Mouse (Mus musculus) liver, embryonic 13.5 days (tissue): ENCODE measurements at regions not wholly inside any gene's neighbourhood (a gene's known extent, or its start where the extent isn't known, plus 50 kb on each side); places are given as distances from the start of the nearest gene placed in this dataset.
"Not testable (repeated sequence)": the region's sequence is repeated elsewhere in the genome, so short reads cannot be mapped to it uniquely, and the experiment has no call there.

ENCODE experiments used
- ATAC-seq: fragments of 200-750 bp; cut with Nextera tagmentation; 2 replicates; pipeline ENCODE4 v1.8.0; 2017; ENCODE audit warnings: low read depth, mild to moderate bottlenecking, moderate number of reproducible peaks, moderate library complexity
- DNase-seq: peaks from one replicate; pipeline ENCODE4 v3.0.0; 2022
- H3K27ac ChIP-seq: fragments of 300-500 bp; sonication (generic); 2 replicates; pipeline ENCODE4 v1.5.1; 2015; ENCODE audit warnings: moderate library complexity, mild to moderate bottlenecking, inconsistent platforms
- H3K27me3 ChIP-seq: fragments of 300-500 bp; sonication (generic); 2 replicates; pipeline ENCODE4 v1.6.1; 2015; ENCODE audit warnings: mild to moderate bottlenecking, inconsistent platforms
- H3K36me3 ChIP-seq: fragments of 300-500 bp; sonication (generic); 2 replicates; pipeline ENCODE4 v1.6.1; 2015; ENCODE audit warnings: mild to moderate bottlenecking, inconsistent platforms
- H3K4me1 ChIP-seq: fragments of 300-500 bp; sonication (generic); replicated peaks from 2 replicates; pipeline ENCODE4 v1.6.1; 2015; ENCODE audit warnings: inconsistent platforms
- H3K4me2 ChIP-seq: fragments of 300-500 bp; sonication (generic); 2 replicates; pipeline ENCODE4 v1.6.1; 2015; ENCODE audit warnings: inconsistent platforms, mild to moderate bottlenecking, moderate library complexity
- H3K4me3 ChIP-seq: fragments of 300-500 bp; sonication (generic); replicated peaks from 2 replicates; pipeline ENCODE4 v1.5.1; 2015; ENCODE audit warnings: mild to moderate bottlenecking, inconsistent platforms
- H3K9ac ChIP-seq: fragments of 300-500 bp; sonication (generic); 2 replicates; pipeline ENCODE4 v1.6.1; 2015; ENCODE audit warnings: mild to moderate bottlenecking, inconsistent platforms
- H3K9me3 ChIP-seq: fragments of 300-500 bp; sonication (generic); replicated peaks from 2 replicates; pipeline ENCODE4 v1.6.1; 2016; ENCODE audit warnings: inconsistent platforms
- WGBS: fragments of 180-500 bp; shearing (Covaris S2); methylation state at CpG from one replicate; pipeline ENCODE4 v1.1.7; 2015; ENCODE audit not compliant: insufficient replicate concordance; 5-methylcytosine and 5-hydroxymethylcytosine counted together

GRCm38 (mm10) chr3:8035091-8035729 lies 1415.0 kb upstream of the 1700008P02Rik start:
- Histone ChIP-seq H3K4me1 (no peaks in the 10 kb centered on the region), H3K27ac (no peak overlapping the region), H3K4me2 (no peak overlapping the region), H3K4me3 (no peak overlapping the region), H3K27me3 (no peaks in the 10 kb centered on the region), H3K9ac (no peak overlapping the region), H3K36me3 (no peaks in the 10 kb centered on the region), H3K9me3 (no peaks in the 10 kb centered on the region)
- ATAC-seq (no peak), DNase-seq (no peak)
- 67% methylated on average over 14 of the region's 14 CpGs for WGBS

GRCm38 (mm10) chr3:8026325-8027017 lies 1406.2 kb upstream of the 1700008P02Rik start:
- Histone ChIP-seq H3K27me3 (no peaks in the 10 kb centered on the region), H3K27ac (no peak overlapping the region), H3K4me3 (no peak overlapping the region), H3K4me2 (no peak overlapping the region), H3K9me3 (no peaks in the 10 kb centered on the region), H3K4me1 (no peaks in the 10 kb centered on the region), H3K36me3 (no peaks in the 10 kb centered on the region), H3K9ac (no peak overlapping the region)
- ATAC-seq: no peak
- DNase-seq: no peak
- 65% methylated on average over 4 of the region's 4 CpGs for WGBS

GRCm38 (mm10) chr3:8022654-8023053 lies 1402.4 kb upstream of the 1700008P02Rik start:
- Histone ChIP-seq H3K4me2 (no peak overlapping the region), H3K27me3 (no peaks in the 10 kb centered on the region), H3K27ac (no peak overlapping the region), H3K36me3 (no peaks in the 10 kb centered on the region), H3K4me1 (no peaks in the 10 kb centered on the region), H3K9ac (no peak overlapping the region), H3K4me3 (no peak overlapping the region), H3K9me3 (no peaks in the 10 kb centered on the region)
- DNase-seq (no peak), ATAC-seq (no peak)
- 72% methylated on average over 10 of the region's 10 CpGs for WGBS

- Histone ChIP-seq H3K4me2 (no peak overlapping the region), H3K9me3 (no peaks in the 10 kb centered on the region), H3K36me3 (no peaks in the 10 kb centered on the region), H3K27me3 (no peaks in the 10 kb centered on the region), H3K4me1 (no peaks in the 10 kb centered on the region), H3K9ac (no peak overlapping the region), H3K27ac (no peak overlapping the region), H3K4me3 (no peak overlapping the region)
- no peak for DNase-seq
- no peak for ATAC-seq
- 60% methylated on average over 3 of the region's 3 CpGs for WGBS
Measured at GRCm38 (mm10) chr3:8017489-8017888, 1397.2 kb upstream of the 1700008P02Rik start.

- Histone ChIP-seq H3K27ac (no peak overlapping the region), H3K27me3 (no peaks in the 10 kb centered on the region), H3K4me1 (no peaks in the 10 kb centered on the region), H3K9ac (no peak overlapping the region), H3K9me3 (no peaks in the 10 kb centered on the region), H3K4me3 (no peak overlapping the region), H3K36me3 (no peaks in the 10 kb centered on the region), H3K4me2 (no peak overlapping the region)
- DNase-seq (no peak), ATAC-seq (no peak)
Measured at GRCm38 (mm10) chr3:8016945-8017344, 1396.7 kb upstream of the 1700008P02Rik start.

- no peak for ATAC-seq
- 63% methylated on average over 4 of the region's 4 CpGs for WGBS
- H3K4me3 ChIP-seq: no peak overlapping the region
- H3K4me1 ChIP-seq: no peaks in the 10 kb centered on the region
- no peak overlapping the region for H3K4me2 ChIP-seq
- DNase-seq: no peak
- H3K27me3 ChIP-seq: no peaks in the 10 kb centered on the region
- no peaks in the 10 kb centered on the region for H3K9me3 ChIP-seq
- no peak overlapping the region for H3K9ac ChIP-seq
- H3K27ac ChIP-seq: no peak overlapping the region
- no peaks in the 10 kb centered on the region for H3K36me3 ChIP-seq
Measured at GRCm38 (mm10) chr3:8009966-8010365, 1389.7 kb upstream of the 1700008P02Rik start.

- Histone ChIP-seq H3K27me3 (no peaks in the 10 kb centered on the region), H3K36me3 (no peaks in the 10 kb centered on the region), H3K4me1 (no peaks in the 10 kb centered on the region), H3K9ac (no peak overlapping the region), H3K4me3 (no peak overlapping the region), H3K9me3 (no peaks in the 10 kb centered on the region), H3K27ac (no peak overlapping the region), H3K4me2 (no peak overlapping the region)
- DNase-seq (no peak), ATAC-seq (no peak)
- 57% methylated on average over 10 of the region's 10 CpGs for WGBS
Measured at GRCm38 (mm10) chr3:8006708-8007395, 1386.6 kb upstream of the 1700008P02Rik start.

GRCm38 (mm10) chr3:8006273-8006672 lies 1386.0 kb upstream of the 1700008P02Rik start:
- Histone ChIP-seq H3K4me3 (no peak overlapping the region), H3K9ac (no peak overlapping the region), H3K27me3 (no peaks in the 10 kb centered on the region), H3K27ac (no peak overlapping the region), H3K9me3 (no peaks in the 10 kb centered on the region), H3K4me2 (no peak overlapping the region), H3K4me1 (no peaks in the 10 kb centered on the region), H3K36me3 (no peaks in the 10 kb centered on the region)
- ATAC-seq (no peak), DNase-seq (no peak)
- 66% methylated on average over 5 of the region's 5 CpGs for WGBS

GRCm38 (mm10) chr3:8005684-8006083 lies 1385.4 kb upstream of the 1700008P02Rik start:
- not testable (repeated sequence) for H3K9ac ChIP-seq, ATAC-seq, H3K27ac ChIP-seq, H3K4me1 ChIP-seq, H3K4me3 ChIP-seq, H3K27me3 ChIP-seq, H3K36me3 ChIP-seq, H3K4me2 ChIP-seq, H3K9me3 ChIP-seq, DNase-seq
- 59% methylated on average over 2 of the region's 2 CpGs for WGBS

- H3K9me3 ChIP-seq: no peaks in the 10 kb centered on the region
- no peaks in the 10 kb centered on the region for H3K36me3 ChIP-seq
- 64% methylated on average over 1 of the region's 1 CpGs for WGBS
- no peaks in the 10 kb centered on the region for H3K27me3 ChIP-seq
- no peaks in the 10 kb centered on the region for H3K4me1 ChIP-seq
- no peak for ATAC-seq
- DNase-seq: no peak
- H3K9ac ChIP-seq: no peak overlapping the region
- H3K4me2 ChIP-seq: no peak overlapping the region
- H3K27ac ChIP-seq: no peak overlapping the region
- H3K4me3 ChIP-seq: no peak overlapping the region
Measured at GRCm38 (mm10) chr3:8004271-8004670, 1384.0 kb upstream of the 1700008P02Rik start.

GRCm38 (mm10) chr3:8001027-8001426 lies 1380.8 kb upstream of the 1700008P02Rik start:
- no peaks in the 10 kb centered on the region for H3K36me3 ChIP-seq
- H3K27me3 ChIP-seq: no peaks in the 10 kb centered on the region
- no peak overlapping the region for H3K4me3 ChIP-seq
- WGBS: 73% methylated on average over 4 of the region's 4 CpGs
- no peak overlapping the region for H3K27ac ChIP-seq
- ATAC-seq (no peak), DNase-seq (no peak)
- H3K9me3 ChIP-seq: no peaks in the 10 kb centered on the region
- no peak overlapping the region for H3K4me2 ChIP-seq
- H3K4me1 ChIP-seq: no peaks in the 10 kb centered on the region
- no peak overlapping the region for H3K9ac ChIP-seq

GRCm38 (mm10) chr3:7992322-7992721 lies 1372.1 kb upstream of the 1700008P02Rik start:
- Histone ChIP-seq H3K27me3 (no peaks in the 10 kb centered on the region), H3K9me3 (no peaks in the 10 kb centered on the region), H3K4me3 (no peak overlapping the region), H3K27ac (no peak overlapping the region), H3K4me2 (no peak overlapping the region), H3K36me3 (no peaks in the 10 kb centered on the region), H3K9ac (no peak overlapping the region), H3K4me1 (no peaks in the 10 kb centered on the region)
- 50% methylated on average over 2 of the region's 2 CpGs for WGBS
- ATAC-seq: no peak
- DNase-seq: no peak
